Mouse (Mus musculus) brain, embryonic 14.5 days (tissue): ENCODE results near the gene Gdap1l1.

Experiments used
- CTCF ChIP-seq: fragments of 200-500 bp; IDR thresholded peaks from 2 replicates; pipeline ENCODE4 v1.5.1; 2012; ENCODE audit warnings: inconsistent platforms, mild to moderate bottlenecking, moderate library complexity, borderline replicate concordance; ENCODE audit not compliant: insufficient read depth, insufficient read length; ENCODE audit errors: extremely low read depth
- POLR2A ChIP-seq: fragments of 200-500 bp; IDR thresholded peaks from 2 replicates; pipeline ENCODE4 v1.6.1; 2012; ENCODE audit warnings: mild to moderate bottlenecking, inconsistent platforms, borderline replicate concordance; ENCODE audit not compliant: poor library complexity, insufficient read depth, insufficient read length, severe bottlenecking; ENCODE audit errors: extremely low read depth

DNA sequence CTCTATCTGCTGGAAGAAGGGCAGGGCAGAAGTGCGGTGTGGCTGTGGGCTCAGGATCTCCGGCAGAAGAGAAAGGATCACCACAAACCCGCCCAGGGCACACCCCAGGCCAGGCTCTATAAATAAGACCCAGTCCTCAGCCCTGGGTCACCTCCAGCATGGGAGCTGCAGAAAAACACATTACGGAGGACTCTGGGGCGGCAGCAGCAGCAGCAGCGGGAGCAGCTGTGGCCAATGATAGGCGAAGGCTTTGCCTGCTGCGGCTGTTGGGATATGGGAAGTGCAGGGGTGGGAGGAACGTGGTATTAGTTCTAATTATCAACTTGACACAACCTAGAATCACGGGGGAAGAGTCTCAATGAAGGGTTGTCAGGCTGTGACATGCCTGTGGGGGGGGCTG lies 21.1 kb downstream of the Gdap1l1 start:
- TF ChIP-seq CTCF (no peak), POLR2A (no peak)
